Mouse (Mus musculus) kidney, adult 2 months (tissue): ENCODE measurements around the gene Npat. TPM values are rescaled to one million over a fixed set of nuclear protein-coding genes. Genes with fewer than 3 reads are reported as not detected.

Experiments
- DNase-seq: peaks from one replicate; pipeline ENCODE4 v3.0.0; 2021
- H3K27ac ChIP-seq: fragments of 200-500 bp; 2 replicates; pipeline ENCODE4 v1.5.1; 2012; ENCODE audit warnings: low read depth, low read length, control low read depth, inconsistent platforms; ENCODE audit not compliant: insufficient read depth
- H3K27me3 ChIP-seq: fragments of 200-500 bp; replicated peaks from 2 replicates; pipeline ENCODE4 v1.6.1; 2012; ENCODE audit warnings: mild to moderate bottlenecking, moderate library complexity, low read length, inconsistent platforms; ENCODE audit not compliant: control insufficient read depth, insufficient read depth
- H3K36me3 ChIP-seq: fragments of 200-500 bp; 2 replicates; pipeline ENCODE4 v1.6.1; 2012; ENCODE audit warnings: mild to moderate bottlenecking, moderate library complexity, low read length, inconsistent platforms; ENCODE audit not compliant: control insufficient read depth, insufficient read depth
- H3K4me1 ChIP-seq: fragments of 200-500 bp; 2 replicates; pipeline ENCODE4 v1.6.1; 2011; ENCODE audit warnings: low read length; ENCODE audit not compliant: control insufficient read depth, insufficient read depth
- H3K4me3 ChIP-seq: fragments of 200-500 bp; 2 replicates; pipeline ENCODE4 v1.5.1; 2011; ENCODE audit warnings: mild to moderate bottlenecking, low read depth, low read length, control low read depth; ENCODE audit not compliant: insufficient read depth
- CTCF ChIP-seq: fragments of 200-500 bp; conservative IDR thresholded peaks from 2 replicates; pipeline ENCODE4 v1.5.1; 2011; ENCODE audit warnings: low read depth, mild to moderate bottlenecking, control low read depth, low read length, moderate library complexity, mixed read lengths; ENCODE audit not compliant: insufficient read depth, insufficient read length
- POLR2A ChIP-seq: fragments of 200-500 bp; IDR thresholded peaks from one replicate; pipeline ENCODE4 v1.6.1; 2011; ENCODE audit warnings: low read depth, low read length, control low read depth
- WGBS: fragments of 180-500 bp; shearing (Covaris S2); methylation state at CpG from one replicate; pipeline ENCODE4 v1.1.7; 2018; 5-methylcytosine and 5-hydroxymethylcytosine counted together
- polyA plus RNA-seq: library from polyadenylated mRNA; depleted of rRNA; stranded (reverse); fragments of >200 nt; gene quantifications from 2 replicates; pipeline ENCODE4 v1.2.3, GENCODE M21; 2012

Npat gene
- polyA plus RNA-seq, 1 experiment, result 2.0 TPM

- DNase-seq, result no peak
- no peaks in the 10 kb centered on the region for H3K27me3 ChIP-seq
- no peaks in the 10 kb centered on the region for H3K4me1 ChIP-seq
- peaks cover 4% of the 10 kb centered on the region for H3K36me3 ChIP-seq
- H3K27ac ChIP-seq, result no peak overlapping the region
- H3K4me3 ChIP-seq, result no peak overlapping the region
- WGBS, result 89% methylated on average over 7 of the region's 7 CpGs
- TF ChIP-seq CTCF (no peak), POLR2A (no peak)
Measured at GRCm38 (mm10) chr9:53572516-53573307, 35.9 kb downstream of the Npat start.

GRCm38 (mm10) chr9:53575721-53576120, 38.9 kb downstream of the Npat start:
- H3K4me3 ChIP-seq, result no peak overlapping the region
- DNase-seq, result no peak
- WGBS, result 86% methylated on average over 5 of the region's 5 CpGs
- TF ChIP-seq CTCF, result no peak
- no peak for TF ChIP-seq POLR2A
- H3K27ac ChIP-seq, result no peak overlapping the region
- H3K27me3 ChIP-seq, result no peaks in the 10 kb centered on the region
- H3K4me1 ChIP-seq, result no peaks in the 10 kb centered on the region
- H3K36me3 ChIP-seq, result peaks cover 6% of the 10 kb centered on the region

GRCm38 (mm10) chr9:53581870-53582269, 45.0 kb downstream of the Npat start:
- Histone ChIP-seq H3K27ac (no peak overlapping the region), H3K4me3 (no peak overlapping the region), H3K36me3 (peaks cover 20% of the 10 kb centered on the region), H3K27me3 (no peaks in the 10 kb centered on the region), H3K4me1 (no peaks in the 10 kb centered on the region)
- WGBS, result 91% methylated on average over 4 of the region's 4 CpGs
- no peak for TF ChIP-seq CTCF
- TF ChIP-seq POLR2A, result no peak
- DNase-seq, result no peak

GRCm38 (mm10) chr9:53594764-53595163, 57.9 kb downstream of the Npat start:
- no peak for TF ChIP-seq POLR2A
- peak; percentile 91 for TF ChIP-seq CTCF
- no peak overlapping the region for H3K4me3 ChIP-seq
- peaks cover 4% of the 10 kb centered on the region for H3K36me3 ChIP-seq
- DNase-seq, result peak; percentile 82
- H3K4me1 ChIP-seq, result peaks cover 5% of the 10 kb centered on the region; the same call in 1 of the 2 replicates
- no peaks in the 10 kb centered on the region for H3K27me3 ChIP-seq
- H3K27ac ChIP-seq, result no peak overlapping the region
- 7% methylated on average over 3 of the region's 3 CpGs for WGBS

- peaks cover 2% of the 10 kb centered on the region; the same call in 1 of the 2 replicates for H3K36me3 ChIP-seq
- TF ChIP-seq POLR2A (no peak), CTCF (no peak)
- H3K27ac ChIP-seq, result peak overlapping the region; percentile 55
- WGBS, result 75% methylated on average over 4 of the region's 4 CpGs
- DNase-seq, result peak; percentile 52
- H3K4me3 ChIP-seq, result no peak overlapping the region
- no peaks in the 10 kb centered on the region for H3K27me3 ChIP-seq
- H3K4me1 ChIP-seq, result peaks cover 8% of the 10 kb centered on the region; the same call in 1 of the 2 replicates
Measured at GRCm38 (mm10) chr9:53596971-53597600, 60.2 kb downstream of the Npat start.

- H3K4me3 ChIP-seq, result no peak overlapping the region
- H3K27me3 ChIP-seq, result no peaks in the 10 kb centered on the region
- no peak for TF ChIP-seq POLR2A
- TF ChIP-seq CTCF, result no peak
- peaks cover 12% of the 10 kb centered on the region; the same call in 1 of the 2 replicates for H3K4me1 ChIP-seq
- WGBS, result 43% methylated on average over 6 of the region's 6 CpGs
- H3K36me3 ChIP-seq, result peaks cover 2% of the 10 kb centered on the region; the same call in 1 of the 2 replicates
- H3K27ac ChIP-seq, result no peak overlapping the region
- DNase-seq, result peak; percentile 82
Measured at GRCm38 (mm10) chr9:53598631-53599030, 61.8 kb downstream of the Npat start.

GRCm38 (mm10) chr9:53601541-53601940, 64.7 kb downstream of the Npat start:
- DNase-seq, result peak; percentile 48
- WGBS, result 96% methylated on average over 2 of the region's 2 CpGs

More at GRCm38 (mm10) chr9:53601541-53601940, 64.7 kb downstream of the Npat start:
- H3K27ac ChIP-seq, result no peak overlapping the region
- H3K4me3 ChIP-seq, result no peak overlapping the region
- H3K27me3 ChIP-seq, result no peaks in the 10 kb centered on the region
- H3K4me1 ChIP-seq, result peaks cover 12% of the 10 kb centered on the region; the same call in 1 of the 2 replicates
- H3K36me3 ChIP-seq, result no peaks in the 10 kb centered on the region
- TF ChIP-seq POLR2A (no peak), CTCF (no peak)
